Comparison of ENCODE assay signal across 8 mouse cellular contexts in genomic region chr2:92388891-92389641, GRCm38 (mm10). TPM values are rescaled to one million over a fixed set of nuclear protein-coding genes. Genes with fewer than 3 reads are reported as not detected.
A peak's percentile ranks its signal among the peaks of the same experiment; 100 is the strongest.
DNase-seq lines count a peak whose midpoint lies in the region; ATAC-seq lines count a peak whose summit lies in the region.

No protein-coding gene starts in this region.

- H3K4me2 ChIP-seq in heart, embryonic 13.5 days: peak overlapping the region; percentile 91
- H3K4me2 ChIP-seq in kidney, embryonic 16.5 days (replicated peaks; ENCODE audit: low read depth, low read length): peak overlapping the region; percentile 70

- WGBS in heart, embryonic 13.5 days: under 1% methylated on average over 58 of the region's 62 CpGs
- WGBS in kidney, embryonic 16.5 days: under 1% methylated on average over 51 of the region's 62 CpGs

- no peaks in the 10 kb centered on the region for H3K9me3 ChIP-seq in heart, embryonic 13.5 days
- no peaks in the 10 kb centered on the region for H3K9me3 ChIP-seq in kidney, embryonic 16.5 days (ENCODE audit: low read length)

- no peak overlapping the region for H3K27ac ChIP-seq in heart, embryonic 13.5 days (replicated peaks)
- H3K27ac ChIP-seq in kidney, embryonic 16.5 days (ENCODE audit: low read length): peak overlapping the region; percentile 84

- ATAC-seq in heart, embryonic 13.5 days (ENCODE audit: extremely low read depth, insufficient number of reproducible peaks, low FRiP score, low TSS enrichment): peak; percentile 79
- ATAC-seq in kidney, embryonic 16.5 days (ENCODE audit: low FRiP score, low TSS enrichment): peak; percentile 92

- H3K4me3 ChIP-seq in heart, embryonic 13.5 days: peak overlapping the region; percentile 72
- H3K4me3 ChIP-seq in kidney, embryonic 16.5 days (ENCODE audit: low read length): peak overlapping the region; percentile 79

- H3K27me3 ChIP-seq in heart, embryonic 13.5 days (replicated peaks): peaks cover 64% of the 10 kb centered on the region
- H3K27me3 ChIP-seq in kidney, embryonic 16.5 days (ENCODE audit: insufficient read depth, low read length): no peaks in the 10 kb centered on the region

- H3K4me1 ChIP-seq in heart, embryonic 13.5 days: peaks cover 44% of the 10 kb centered on the region
- peaks cover 46% of the 10 kb centered on the region for H3K4me1 ChIP-seq in kidney, embryonic 16.5 days (ENCODE audit: insufficient read depth, low read length)

- H3K9ac ChIP-seq in heart, embryonic 13.5 days: peak overlapping the region; percentile 82
- peak overlapping the region; percentile 75 for H3K9ac ChIP-seq in kidney, embryonic 16.5 days (replicated peaks; ENCODE audit: low read length)

- H3K36me3 ChIP-seq in heart, embryonic 13.5 days: peaks cover 14% of the 10 kb centered on the region
- peaks cover 31% of the 10 kb centered on the region for H3K36me3 ChIP-seq in kidney, embryonic 16.5 days (ENCODE audit: insufficient read depth, low read length)

- peak; percentile 96 for DNase-seq in 3T3-L1 (ENCODE audit: low read depth, low spot score)
- DNase-seq in adrenal gland, postnatal 4 days (ENCODE audit: low spot score in 2 of 2): peak; percentile 58 to 68
- DNase-seq in fibroblast of lung, adult 2 months (ENCODE audit: low read depth): peak; percentile 54
- DNase-seq in liver: peak; percentile 78
- peak; percentile 96 for DNase-seq in neural tube, embryonic 10.5 days (ENCODE audit: extremely low spot score, low spot score)
- DNase-seq in testis, postnatal 10 days (ENCODE audit: low spot score): peak; percentile 91

RNA-seq across cellular contexts. Expression of gene 1700029I15Rik, which starts 6.7 kb away (rescaled TPM):
- 10 to 100 TPM; 13.8 to 13.9 TPM for total RNA-seq in adrenal gland, postnatal 4 days (2021)
- polyA plus RNA-seq in heart, embryonic 13.5 days (2015; fragmentation: Nextera tagmentation; extraction: Ambion mirVana): 0.62 and 1.2 TPM in 2 replicates
- polyA plus RNA-seq in kidney, embryonic 16.5 days (2015; fragmentation: Nextera tagmentation; extraction: Ambion mirVana): 3.1 and 4.4 TPM in 2 replicates

RNA-seq across cellular contexts. Expression of gene Mapk8ip1, which starts 12.0 kb away (rescaled TPM):
- 10 to 100 TPM; 48.9 to 52.3 TPM for total RNA-seq in adrenal gland, postnatal 4 days (2021)
- polyA plus RNA-seq in heart, embryonic 13.5 days (2015; fragmentation: Nextera tagmentation; extraction: Ambion mirVana): 6.5 and 7.5 TPM in 2 replicates
- 28.9 and 30.4 TPM in 2 replicates for polyA plus RNA-seq in kidney, embryonic 16.5 days (2015; fragmentation: Nextera tagmentation; extraction: Ambion mirVana)

RNA-seq across cellular contexts. Expression of gene Large2, which starts 14.4 kb away (rescaled TPM):
- total RNA-seq in adrenal gland, postnatal 4 days (2021): 10 to 100 TPM in 1 of 2 experiments, 1 to 10 TPM in 1; 4.7 to 12.0 TPM
- polyA plus RNA-seq in heart, embryonic 13.5 days (2015; fragmentation: Nextera tagmentation; extraction: Ambion mirVana): 1.8 and 2.3 TPM in 2 replicates
- polyA plus RNA-seq in kidney, embryonic 16.5 days (2015; fragmentation: Nextera tagmentation; extraction: Ambion mirVana): 34.9 and 35.8 TPM in 2 replicates

RNA-seq across cellular contexts. Expression of gene Pex16, which starts 14.6 kb away (rescaled TPM):
- total RNA-seq in adrenal gland, postnatal 4 days (2021): 100 to 1,000 TPM; 133 to 150 TPM
- 15.8 and 17.3 TPM in 2 replicates for polyA plus RNA-seq in heart, embryonic 13.5 days (2015; fragmentation: Nextera tagmentation; extraction: Ambion mirVana)
- polyA plus RNA-seq in kidney, embryonic 16.5 days (2015; fragmentation: Nextera tagmentation; extraction: Ambion mirVana): 29.8 and 35.7 TPM in 2 replicates

RNA-seq across cellular contexts. Expression of gene Cry2, which starts 44.8 kb away (rescaled TPM):
- total RNA-seq in adrenal gland, postnatal 4 days (2021): 10 to 100 TPM; 58.6 to 65.8 TPM
- polyA plus RNA-seq in heart, embryonic 13.5 days (2015; fragmentation: Nextera tagmentation; extraction: Ambion mirVana): 18.6 and 19.0 TPM in 2 replicates
- 21.7 and 24.5 TPM in 2 replicates for polyA plus RNA-seq in kidney, embryonic 16.5 days (2015; fragmentation: Nextera tagmentation; extraction: Ambion mirVana)

Comparison
In these comparisons a context has a peak if more than half of its experiments do, and no peak if none do; other contexts are left out.
1. RNA of gene Large2, which starts 14.4 kb away (polyA plus RNA-seq): 34.9 to 35.8 TPM in kidney, embryonic 16.5 days; 1.8 to 2.3 TPM in heart, embryonic 13.5 days; every median in the first group is over 10 times any median in the second.
2. Peak in every context shown above with its lines, with median percentiles within 50 percentile points of each other: DNase-seq.